1 mouse cellular context compared by ENCODE assay signal in the genomic region with DNA sequence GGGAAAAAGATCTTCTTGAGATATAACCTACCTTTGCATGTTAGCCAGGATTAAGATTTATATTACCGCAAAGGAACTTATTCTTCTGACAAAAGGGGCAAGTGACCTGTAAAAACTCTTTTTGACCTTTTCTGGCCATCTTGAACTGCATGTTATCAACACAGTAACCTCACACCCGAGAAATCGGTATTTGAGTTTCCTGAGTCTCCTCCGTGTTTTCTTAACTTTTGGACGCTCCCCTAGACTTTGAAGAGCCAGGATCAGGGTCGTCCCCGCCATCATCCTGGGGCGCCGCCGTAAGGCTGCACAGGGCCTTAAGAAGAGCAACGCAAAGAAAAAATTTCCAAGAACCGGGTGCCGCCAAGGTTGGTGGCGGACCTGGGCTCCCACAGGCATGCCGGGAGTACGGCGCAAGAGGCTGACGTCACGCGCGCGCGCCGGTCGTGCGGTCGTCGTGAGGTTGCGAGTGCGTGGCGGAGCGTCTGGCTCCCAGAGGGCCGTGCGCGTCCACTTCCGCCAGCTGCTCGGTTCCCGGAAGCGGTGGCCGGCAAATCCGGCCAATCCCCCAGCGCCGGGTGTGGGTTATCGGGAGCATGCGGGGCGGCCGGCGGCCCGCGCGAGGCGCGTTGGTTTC.
TF ChIP-seq lines count a peak whose summit lies in the region.

A gene (plus strand): TSS at position 485 of the 634 bp plus-strand sequence.

TF ChIP-seq in MEL, 35 proteins besides CTCF, POLR2A, EP300 and RAD21 (continued from another document):
- TF ChIP-seq TBP (IDR thresholded peaks at IDR 0.05; ENCODE audit: low read depth, low read length) (0 out of 2 replicates have a peak, but pooled peaks have one; percentile 41), NELFE (IDR thresholded peaks at IDR 0.05; ENCODE audit: low read depth, low read length) (peak; percentile 89), BHLHE40 (IDR thresholded peaks at IDR 0.05; ENCODE audit: borderline replicate concordance, low read depth, low read length) (no peak), JUND (IDR thresholded peaks at IDR 0.05; ENCODE audit: low read depth, low read length) (no peak), TAL1 (IDR thresholded peaks at IDR 0.05; ENCODE audit: low read length) (no peak), POLR2AphosphoS5 (IDR thresholded peaks at IDR 0.05; ENCODE audit: borderline replicate concordance, low read depth, low read length) (no peak), GABPA (IDR thresholded peaks at IDR 0.05; ENCODE audit: low read depth, low read length) (no peak; the same call in 1 of the 2 replicates), SIN3A (IDR thresholded peaks at IDR 0.05; ENCODE audit: low read length) (peak; percentile 97), MAFK (IDR thresholded peaks at IDR 0.05; ENCODE audit: borderline replicate concordance, low read depth, low read length) (no peak), TCF12 (IDR thresholded peaks at IDR 0.05; ENCODE audit: low read depth, low read length) (peak; percentile 71; the same call in 1 of the 2 replicates), KAT2A (conservative IDR thresholded peaks at IDR 0.05; ENCODE audit: low read depth, low read length) (peak; percentile 91)
